Mouse (Mus musculus) heart, postnatal 25 days (tissue): ENCODE data around the gene Rnf114. TPM values are rescaled to one million over a fixed set of nuclear protein-coding genes. Genes with fewer than 3 reads are reported as not detected.

ENCODE experiments used
- DNase-seq: peaks from one replicate; pipeline ENCODE4 v3.0.0; 2022; ENCODE audit warnings: low spot score
- intact Hi-C: fragments of 180-260 bp; cut with DNase I; formaldehyde crosslinking; loops from one replicate; pipeline ENCODE4 v1.15.1; 2025
- total RNA-seq, 2 experiments: library from RNA; stranded (reverse); gene quantifications; 2 replicates each; pipeline ENCODE4 v1.2.3; 2021

The Rnf114 gene
- total RNA-seq, 2 experiments from 2014 or later = 57.2 to 61.3 TPM

GRCm38 (mm10) chr2:167502554-167503252 lies 10.3 kb downstream of the Rnf114 start:
- no peak for DNase-seq
- intact Hi-C loops = no loop called here

- intact Hi-C loops = no loop called here
- DNase-seq = peak; percentile 69
Observed at GRCm38 (mm10) chr2:167503253-167503895, 10.9 kb downstream of the Rnf114 start.

GRCm38 (mm10) chr2:167503896-167504349 lies 11.5 kb downstream of the Rnf114 start:
- intact Hi-C loops = no loop called here
- no peak for DNase-seq

- no peak for DNase-seq
- intact Hi-C loops = no loop called here
Observed at GRCm38 (mm10) chr2:167505127-167505526, 12.7 kb downstream of the Rnf114 start.

- DNase-seq = no peak
- intact Hi-C loops = no loop called here
Observed at GRCm38 (mm10) chr2:167506546-167507260, 14.3 kb downstream of the Rnf114 start.

- DNase-seq = no peak
- intact Hi-C loops = no loop called here
Observed at GRCm38 (mm10) chr2:167507719-167508385, 15.4 kb downstream of the Rnf114 start.

- no peak for DNase-seq
- intact Hi-C loops = no loop called here
Observed at GRCm38 (mm10) chr2:167508569-167508968, 16.1 kb downstream of the Rnf114 start.

GRCm38 (mm10) chr2:167510485-167510884 lies 18.0 kb downstream of the Rnf114 start:
- no peak for DNase-seq
- intact Hi-C loops = no loop called here

- intact Hi-C loops = no loop called here
- DNase-seq = no peak
Observed at GRCm38 (mm10) chr2:167512365-167512764, 19.9 kb downstream of the Rnf114 start.

- intact Hi-C loops = no loop called here
- DNase-seq = no peak
Observed at GRCm38 (mm10) chr2:167512970-167513369, 20.5 kb downstream of the Rnf114 start.

GRCm38 (mm10) chr2:167514641-167515040 lies 22.2 kb downstream of the Rnf114 start:
- intact Hi-C loops = no loop called here
- no peak for DNase-seq

- DNase-seq = no peak
- intact Hi-C loops = no loop called here
Observed at GRCm38 (mm10) chr2:167515688-167516087, 23.2 kb downstream of the Rnf114 start.

GRCm38 (mm10) chr2:167519606-167520252 lies 27.3 kb downstream of the Rnf114 start:
- DNase-seq = no peak
- intact Hi-C loops = no loop called here

- intact Hi-C loops = no loop called here
Observed at GRCm38 (mm10) chr2:167528278-167528677, 35.8 kb downstream of the Rnf114 start.

GRCm38 (mm10) chr2:167529935-167530513 lies 37.6 kb downstream of the Rnf114 start:
- DNase-seq = no peak

More at GRCm38 (mm10) chr2:167528278-167528677, 35.8 kb downstream of the Rnf114 start:
- no peak for DNase-seq

GRCm38 (mm10) chr2:167530536-167530935 lies 38.1 kb downstream of the Rnf114 start:
- intact Hi-C loops = loop anchor here (10.0 kb wide), 1 partner anchor 364 kb away; no protein-coding TSS in a partner anchor
- no peak for DNase-seq

More at GRCm38 (mm10) chr2:167529935-167530513, 37.6 kb downstream of the Rnf114 start:
- intact Hi-C loops = loop anchor here (10.0 kb wide), 1 partner anchor 365 kb away; no protein-coding TSS in a partner anchor

GRCm38 (mm10) chr2:167532131-167532530 lies 39.7 kb downstream of the Rnf114 start:
- no peak for DNase-seq
- intact Hi-C loops = loop anchor here (1.0 to 10.0 kb wide), 2 partner anchors 148 to 363 kb away; no protein-coding TSS in a partner anchor

GRCm38 (mm10) chr2:167533880-167534279 lies 41.4 kb downstream of the Rnf114 start:
- intact Hi-C loops = loop anchor here (10.0 kb wide), 1 partner anchor 361 kb away; no protein-coding TSS in a partner anchor
- no peak for DNase-seq
